Mouse (Mus musculus): Measurements from ENCODE around the gene Sobp.
A peak's percentile ranks its signal among the peaks of the same experiment; 100 is the strongest.

- TF ChIP-seq CTCF (IDR thresholded peaks at IDR 0.05; ENCODE audit: low read depth) (peak; percentile 56), EP300 (IDR thresholded peaks at IDR 0.05; ENCODE audit: low read depth) (no peak)
Observed at GRCm38 (mm10) chr10:42987594-42988052, 186.7 kb downstream of the Sobp start.

All from liver, embryonic 14.5 days (tissue).